Mouse (Mus musculus) heart, adult 2 months (tissue): ENCODE results near the gene Cbx7.

ENCODE experiments used
- CTCF ChIP-seq: fragments of 200-600 bp; IDR thresholded peaks from 2 replicates; pipeline ENCODE4 v1.8.1; 2022; ENCODE audit warnings: antibody characterized with exemption, mild to moderate bottlenecking, moderate library complexity
- EP300 ChIP-seq: fragments of 200-500 bp; IDR thresholded peaks from 2 replicates; pipeline ENCODE4 v1.6.1; 2011; ENCODE audit warnings: low read depth, low read length, control low read depth; ENCODE audit not compliant: insufficient read depth
- POLR2A ChIP-seq: fragments of 200-500 bp; IDR thresholded peaks from 2 replicates; pipeline ENCODE4 v1.6.1; 2011; ENCODE audit warnings: mild to moderate bottlenecking, low read depth, low read length, control low read depth; ENCODE audit not compliant: insufficient read depth

GRCm38 (mm10) chr15:79873545-79873944 is 97.4 kb downstream of the Cbx7 start:
- TF ChIP-seq EP300 (no peak), CTCF (no peak), POLR2A (no peak)
